Mouse (Mus musculus): ENCODE measurements around the gene Map10. TPM values are rescaled to one million over a fixed set of nuclear protein-coding genes. Genes with fewer than 3 reads are reported as not detected.

Map10 gene
- total and polyA plus RNA-seq, 3 experiments, result 1.5 to 5.9 (median 4.9) TPM

DNA sequence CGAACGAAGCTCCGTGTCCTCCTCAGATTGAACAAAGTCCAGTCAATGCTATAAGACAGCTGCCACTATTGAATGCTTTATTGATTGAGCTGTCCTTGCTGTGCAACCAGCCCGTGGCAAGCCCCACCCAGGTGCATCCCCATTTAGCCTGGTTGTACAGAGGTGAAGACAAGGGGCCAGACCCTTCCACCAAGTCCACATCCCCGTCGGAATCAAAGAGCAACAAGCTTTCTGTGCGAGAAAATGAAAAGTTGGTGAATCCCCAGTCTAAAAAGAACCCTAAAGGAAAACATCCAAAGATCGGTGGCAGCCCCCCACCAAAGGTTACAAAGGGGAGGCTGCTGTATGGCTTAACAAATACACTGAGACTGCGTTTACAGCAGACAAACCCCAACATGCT is 1.3 kb downstream of the Map10 start:
- intact Hi-C loops (cut with DNase I), result loop anchor here (10.0 kb wide), 1 partner anchor 184 kb away; no protein-coding TSS in a partner anchor
- Histone ChIP-seq H3K4me1 (ENCODE audit: control insufficient read depth, insufficient read depth, low read length) (peaks cover 8% of the 10 kb centered on the region), H3K79me2 (replicated peaks; ENCODE audit: control insufficient read depth, insufficient read depth, low read length) (no peaks in the 10 kb centered on the region), H3K27ac (no peak overlapping the region), H3K4me3 (no peak overlapping the region), H3K27me3 (ENCODE audit: control insufficient read depth, insufficient read depth, low read length) (no peaks in the 10 kb centered on the region), H3K36me3 (ENCODE audit: control insufficient read depth, insufficient read depth, low read length) (no peaks in the 10 kb centered on the region), H3K9ac (ENCODE audit: low read depth, low read length) (no peak overlapping the region)
- no peak for DNase-seq
- 98% methylated on average over 9 of the region's 9 CpGs for WGBS
- TF ChIP-seq EP300 (IDR thresholded peaks at IDR 0.05; ENCODE audit: insufficient read depth, low read depth, low read length), result no peak
- no peak for TF ChIP-seq CTCF (IDR thresholded peaks at IDR 0.05)
- no peak for TF ChIP-seq POLR2A (IDR thresholded peaks at IDR 0.05; ENCODE audit: insufficient read depth, low read depth, low read length)

DNA sequence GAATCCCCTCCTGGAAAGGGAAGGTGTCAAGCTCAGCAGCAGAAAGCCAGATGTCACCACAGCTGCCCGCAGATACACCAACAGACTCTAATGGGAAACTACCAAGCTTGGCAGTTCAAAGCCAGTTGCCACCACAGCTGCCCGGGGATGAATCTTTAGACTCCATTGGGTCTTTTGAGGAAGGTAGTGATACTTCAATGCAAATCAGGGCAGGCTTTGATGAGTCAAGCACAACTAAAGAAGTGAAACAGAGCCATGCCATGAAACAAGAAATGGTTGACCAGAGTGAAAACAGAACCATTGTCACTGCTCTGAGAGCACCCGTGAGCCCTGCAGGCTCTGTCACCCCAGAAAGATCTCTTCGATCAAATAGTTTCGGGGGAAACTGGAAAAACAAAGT is 1.8 kb downstream of the Map10 start:
- 95% methylated on average over 5 of the region's 5 CpGs for WGBS
- Histone ChIP-seq H3K27me3 (ENCODE audit: control insufficient read depth, insufficient read depth, low read length) (no peaks in the 10 kb centered on the region), H3K27ac (no peak overlapping the region), H3K4me3 (no peak overlapping the region), H3K9ac (ENCODE audit: low read depth, low read length) (no peak overlapping the region), H3K36me3 (ENCODE audit: control insufficient read depth, insufficient read depth, low read length) (no peaks in the 10 kb centered on the region), H3K4me1 (ENCODE audit: control insufficient read depth, insufficient read depth, low read length) (peaks cover 7% of the 10 kb centered on the region), H3K79me2 (replicated peaks; ENCODE audit: control insufficient read depth, insufficient read depth, low read length) (no peaks in the 10 kb centered on the region)
- intact Hi-C loops (cut with DNase I), result loop anchor here (10.0 kb wide), 1 partner anchor 183 kb away; no protein-coding TSS in a partner anchor
- no peak for DNase-seq
- TF ChIP-seq CTCF (IDR thresholded peaks at IDR 0.05) (no peak), POLR2A (IDR thresholded peaks at IDR 0.05; ENCODE audit: insufficient read depth, low read depth, low read length) (no peak), EP300 (IDR thresholded peaks at IDR 0.05; ENCODE audit: insufficient read depth, low read depth, low read length) (no peak)

DNA sequence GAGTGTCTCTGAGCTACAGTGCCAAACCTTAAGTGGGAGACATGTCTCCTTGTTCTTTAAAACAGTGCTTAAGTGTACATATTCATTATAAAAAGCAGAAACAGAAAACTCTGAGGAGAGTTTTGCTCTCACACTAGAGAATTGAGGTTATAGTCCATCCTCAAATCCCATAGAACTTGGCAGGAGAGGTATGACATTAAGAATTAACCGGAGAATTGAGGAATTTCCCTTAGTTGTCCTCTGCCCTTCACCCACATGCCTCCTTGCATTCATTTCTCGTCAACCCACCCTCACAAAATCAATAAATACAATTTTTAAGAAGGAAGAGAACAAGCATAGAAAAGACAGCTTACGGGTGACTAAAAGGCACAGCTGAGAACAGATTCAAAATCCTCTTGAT is 6.2 kb downstream of the Map10 start:
- 80% methylated on average over 3 of the region's 3 CpGs for WGBS
- Histone ChIP-seq H3K79me2 (replicated peaks; ENCODE audit: control insufficient read depth, insufficient read depth, low read length) (no peaks in the 10 kb centered on the region), H3K27me3 (ENCODE audit: control insufficient read depth, insufficient read depth, low read length) (no peaks in the 10 kb centered on the region), H3K9ac (ENCODE audit: low read depth, low read length) (no peak overlapping the region), H3K4me3 (no peak overlapping the region), H3K36me3 (ENCODE audit: control insufficient read depth, insufficient read depth, low read length) (no peaks in the 10 kb centered on the region), H3K27ac (no peak overlapping the region), H3K4me1 (ENCODE audit: control insufficient read depth, insufficient read depth, low read length) (no peaks in the 10 kb centered on the region)
- TF ChIP-seq POLR2A (IDR thresholded peaks at IDR 0.05; ENCODE audit: insufficient read depth, low read depth, low read length) (no peak), EP300 (IDR thresholded peaks at IDR 0.05; ENCODE audit: insufficient read depth, low read depth, low read length) (no peak), CTCF (IDR thresholded peaks at IDR 0.05) (no peak)
- intact Hi-C loops (cut with DNase I), result loop anchor here (10.0 kb wide), 1 partner anchor 179 kb away; no protein-coding TSS in a partner anchor
- DNase-seq, result no peak

DNA sequence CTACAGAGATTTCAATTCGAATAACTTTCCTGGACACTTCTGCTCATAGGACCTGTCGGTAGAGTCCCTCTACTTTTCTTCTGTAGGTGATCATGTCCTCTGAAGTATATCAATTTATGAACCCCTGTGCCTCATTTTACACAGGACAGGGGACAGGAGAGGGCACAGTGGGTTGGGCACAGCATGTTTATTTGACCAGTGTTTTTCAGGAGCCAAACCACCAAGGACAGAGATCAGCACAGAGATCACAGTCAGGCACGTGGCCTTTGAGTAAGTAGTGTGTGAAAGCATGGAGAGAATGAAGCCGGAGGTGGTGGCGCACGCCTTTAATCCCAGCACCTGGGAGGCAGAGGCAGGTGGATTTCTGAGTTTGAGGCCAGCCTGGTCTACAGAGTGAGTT is 7.9 kb downstream of the Map10 start:
- intact Hi-C loops (cut with DNase I), result loop anchor here (10.0 kb wide), 1 partner anchor 177 kb away; no protein-coding TSS in a partner anchor
- Histone ChIP-seq H3K36me3 (ENCODE audit: control insufficient read depth, insufficient read depth, low read length) (no peaks in the 10 kb centered on the region), H3K4me3 (no peak overlapping the region), H3K9ac (ENCODE audit: low read depth, low read length) (no peak overlapping the region), H3K27me3 (ENCODE audit: control insufficient read depth, insufficient read depth, low read length) (no peaks in the 10 kb centered on the region), H3K79me2 (replicated peaks; ENCODE audit: control insufficient read depth, insufficient read depth, low read length) (no peaks in the 10 kb centered on the region), H3K27ac (no peak overlapping the region), H3K4me1 (ENCODE audit: control insufficient read depth, insufficient read depth, low read length) (no peaks in the 10 kb centered on the region)
- TF ChIP-seq EP300 (IDR thresholded peaks at IDR 0.05; ENCODE audit: insufficient read depth, low read depth, low read length), result no peak
- no peak for TF ChIP-seq POLR2A (IDR thresholded peaks at IDR 0.05; ENCODE audit: insufficient read depth, low read depth, low read length)
- no peak for TF ChIP-seq CTCF (IDR thresholded peaks at IDR 0.05)
- DNase-seq, result no peak
- 93% methylated on average over 6 of the region's 6 CpGs for WGBS

DNA sequence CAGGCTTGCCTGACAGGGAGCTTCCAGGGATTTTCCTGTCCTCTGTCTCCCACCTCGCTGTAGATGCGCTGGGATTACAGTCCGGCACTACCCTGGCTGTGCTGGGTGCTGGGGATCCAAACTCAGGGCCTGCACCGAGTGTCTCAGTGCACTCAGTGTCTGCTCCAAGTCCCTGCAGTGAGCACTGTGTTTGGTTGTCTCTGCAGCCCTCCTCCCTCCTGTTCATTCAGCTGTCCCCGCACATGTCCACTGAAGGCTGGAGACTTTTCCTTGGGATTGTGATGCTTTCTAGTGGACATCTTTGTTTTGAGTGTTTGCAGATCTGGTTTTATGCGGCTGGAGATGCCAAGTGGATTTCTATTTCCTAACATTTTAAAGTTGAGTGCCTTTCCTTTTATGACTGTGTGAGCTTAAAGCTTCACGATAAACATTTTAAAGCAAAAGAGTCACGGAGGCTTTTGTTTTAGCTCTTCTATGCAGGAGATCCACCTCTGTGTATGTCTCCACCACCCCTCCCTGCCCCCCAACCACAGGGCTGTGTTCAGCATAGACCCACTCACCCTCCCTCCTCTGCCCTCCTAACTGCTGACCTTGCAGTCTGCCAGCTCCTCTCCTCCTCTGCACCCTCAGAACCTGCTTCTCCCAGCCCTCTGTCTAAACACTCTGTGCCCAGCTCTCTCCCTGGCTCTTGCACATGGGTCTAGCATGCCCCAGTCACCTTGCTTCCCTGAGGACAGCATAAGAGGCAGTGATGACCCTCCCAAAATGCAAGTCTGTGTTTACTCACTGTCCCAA is 9.4 kb downstream of the Map10 start:
- Histone ChIP-seq H3K27me3 (ENCODE audit: control insufficient read depth, insufficient read depth, low read length) (no peaks in the 10 kb centered on the region), H3K27ac (no peak overlapping the region), H3K9ac (ENCODE audit: low read depth, low read length) (no peak overlapping the region), H3K4me1 (ENCODE audit: control insufficient read depth, insufficient read depth, low read length) (no peaks in the 10 kb centered on the region), H3K36me3 (ENCODE audit: control insufficient read depth, insufficient read depth, low read length) (no peaks in the 10 kb centered on the region), H3K4me3 (no peak overlapping the region), H3K79me2 (replicated peaks; ENCODE audit: control insufficient read depth, insufficient read depth, low read length) (no peaks in the 10 kb centered on the region)
- TF ChIP-seq CTCF (IDR thresholded peaks at IDR 0.05), result no peak
- TF ChIP-seq POLR2A (IDR thresholded peaks at IDR 0.05; ENCODE audit: insufficient read depth, low read depth, low read length), result no peak
- TF ChIP-seq EP300 (IDR thresholded peaks at IDR 0.05; ENCODE audit: insufficient read depth, low read depth, low read length), result no peak
- WGBS, result 86% methylated on average over 8 of the region's 8 CpGs
- DNase-seq, result no peak
- intact Hi-C loops (cut with DNase I), result loop anchor here (10.0 kb wide), 1 partner anchor 176 kb away; no protein-coding TSS in a partner anchor

DNA sequence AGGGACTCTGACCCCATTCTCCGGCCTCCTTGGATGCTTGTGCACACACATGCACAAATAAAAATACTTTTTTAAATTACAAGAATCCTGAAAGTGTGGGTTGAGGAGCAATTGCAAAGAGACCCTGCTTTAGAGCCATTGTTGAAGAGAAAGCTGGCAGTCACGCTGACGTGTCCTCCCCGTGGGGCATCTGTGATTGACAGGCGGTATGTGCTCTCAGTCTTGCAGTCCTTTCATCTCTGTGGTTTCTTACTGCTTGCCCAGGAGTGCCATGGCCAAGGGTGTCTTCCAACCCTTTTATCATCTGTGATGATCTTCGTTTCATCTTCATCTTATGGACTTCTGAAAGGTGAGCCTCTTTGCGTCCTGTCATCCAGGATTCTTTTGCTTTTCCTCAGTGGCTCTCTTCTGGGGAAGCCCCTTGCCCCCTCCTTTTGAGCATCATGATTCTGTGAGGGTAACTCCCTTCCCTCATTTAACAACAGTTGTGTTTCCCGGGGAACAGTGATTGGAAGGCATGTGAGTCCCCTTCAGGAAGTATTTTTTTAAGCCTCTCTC is 11.3 kb downstream of the Map10 start:
- DNase-seq, result no peak
- Histone ChIP-seq H3K4me3 (no peak overlapping the region), H3K79me2 (replicated peaks; ENCODE audit: control insufficient read depth, insufficient read depth, low read length) (no peaks in the 10 kb centered on the region), H3K36me3 (ENCODE audit: control insufficient read depth, insufficient read depth, low read length) (no peaks in the 10 kb centered on the region), H3K9ac (ENCODE audit: low read depth, low read length) (no peak overlapping the region), H3K4me1 (ENCODE audit: control insufficient read depth, insufficient read depth, low read length) (no peaks in the 10 kb centered on the region), H3K27ac (no peak overlapping the region), H3K27me3 (ENCODE audit: control insufficient read depth, insufficient read depth, low read length) (no peaks in the 10 kb centered on the region)
- TF ChIP-seq CTCF (IDR thresholded peaks at IDR 0.05) (no peak), POLR2A (IDR thresholded peaks at IDR 0.05; ENCODE audit: insufficient read depth, low read depth, low read length) (no peak), EP300 (IDR thresholded peaks at IDR 0.05; ENCODE audit: insufficient read depth, low read depth, low read length) (no peak)
- intact Hi-C loops (cut with DNase I), result no loop called here
- WGBS, result 56% methylated on average over 8 of the region's 8 CpGs
